Mouse (Mus musculus): ENCODE data around the gene Mfsd2a. TPM values are rescaled to one million over a fixed set of nuclear protein-coding genes. Genes with fewer than 3 reads are reported as not detected.

Mfsd2a gene
- total RNA-seq, 2 experiments from 2014 or later: 0.12 to 2.3 TPM

DNA sequence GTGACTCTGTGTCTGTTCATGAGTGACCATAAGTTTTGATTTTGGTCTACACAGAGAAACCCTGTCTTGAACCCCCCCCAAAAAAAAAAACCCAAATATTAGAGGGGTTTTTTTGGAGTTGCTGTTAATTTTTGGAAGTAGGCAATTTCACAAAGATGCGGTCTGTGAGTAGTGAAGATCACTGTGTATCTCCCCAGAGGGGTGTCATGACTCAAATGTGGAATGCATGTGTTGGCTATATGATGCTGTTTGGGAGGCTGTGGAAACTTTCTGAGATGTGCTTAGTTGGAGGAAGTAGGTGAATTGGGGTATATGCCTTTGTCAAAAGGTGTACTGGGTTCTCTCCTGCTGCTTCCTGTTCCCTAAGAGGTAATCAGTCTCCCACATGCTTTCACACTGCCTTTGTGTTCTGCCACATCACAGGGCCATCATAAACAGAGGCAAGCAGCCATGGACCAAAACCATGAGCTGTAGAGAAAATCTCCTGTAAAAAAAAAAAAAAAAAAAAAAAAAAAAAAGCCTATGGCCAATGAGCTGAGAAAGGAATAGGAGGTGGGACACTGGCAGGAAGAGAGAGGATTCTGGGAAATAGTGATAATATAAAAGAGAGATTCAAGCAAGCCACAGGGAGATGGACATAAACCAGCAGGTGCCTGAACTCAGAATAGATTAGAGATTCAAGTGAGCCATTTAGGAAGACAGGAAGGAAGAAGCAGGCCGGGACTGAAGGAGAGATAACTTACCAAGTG lies 21.8 kb downstream of the Mfsd2a start:
- no peak for DNase-seq
- intact Hi-C loops (cut with DNase I): no loop called here

DNA sequence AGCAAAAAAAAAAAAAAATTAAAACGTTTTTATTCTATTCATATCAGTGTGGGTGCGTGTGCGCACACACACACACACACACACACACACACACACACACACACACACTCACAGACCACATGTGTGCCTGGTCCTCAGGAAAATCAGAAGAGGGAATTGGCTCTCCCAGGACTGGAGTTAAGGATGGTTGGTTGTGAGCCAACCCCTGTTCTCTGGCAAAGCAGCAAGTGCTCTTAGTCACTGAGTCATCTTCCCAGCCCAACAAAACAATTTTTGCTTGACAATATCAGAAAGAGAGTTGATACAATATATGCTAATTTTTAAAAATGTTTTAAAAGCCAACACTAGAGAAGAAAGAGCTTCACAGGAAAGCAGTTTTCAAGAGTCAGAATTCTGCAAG lies 23.5 kb downstream of the Mfsd2a start:
- intact Hi-C loops (cut with DNase I): no loop called here
- peak; percentile 30 to 40 for DNase-seq

DNA sequence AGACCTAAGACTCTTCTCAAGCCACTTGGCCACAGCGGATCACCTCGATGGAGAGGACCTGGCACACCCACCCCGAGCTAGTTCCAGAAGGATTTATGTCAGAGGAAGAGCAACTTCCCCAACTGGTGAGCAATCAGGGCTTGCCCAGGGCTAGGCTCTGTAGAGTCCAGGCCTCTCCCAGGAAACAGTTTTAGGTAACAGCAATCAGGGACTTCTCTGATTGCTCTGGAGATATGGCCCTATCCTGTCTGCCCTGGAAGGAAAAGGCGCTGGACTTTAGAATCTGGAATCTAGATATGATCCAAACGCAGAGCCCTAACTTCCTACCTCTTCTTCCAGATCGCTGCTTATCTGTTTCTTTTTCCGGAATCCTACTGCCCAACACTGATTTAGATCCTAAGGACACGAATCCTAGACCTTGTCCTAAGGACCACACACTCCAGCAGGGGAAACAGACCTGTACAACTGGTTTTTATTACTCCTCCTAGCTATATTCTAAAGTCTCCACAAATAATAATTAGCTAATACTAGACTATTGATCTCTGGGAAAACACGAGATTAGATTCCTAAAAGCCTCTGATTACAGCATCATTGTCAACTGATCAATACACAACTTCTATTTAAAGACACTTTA lies 25.4 kb downstream of the Mfsd2a start:
- DNase-seq: no peak
- intact Hi-C loops (cut with DNase I): no loop called here

GRCm38 (mm10) chr4:122933857-122934256 lies 27.1 kb downstream of the Mfsd2a start:
- no peak for DNase-seq
- intact Hi-C loops (cut with DNase I): no loop called here

- intact Hi-C loops (cut with DNase I): no loop called here
- DNase-seq: no peak
Observed at GRCm38 (mm10) chr4:122933051-122933591, 27.9 kb downstream of the Mfsd2a start.

DNA sequence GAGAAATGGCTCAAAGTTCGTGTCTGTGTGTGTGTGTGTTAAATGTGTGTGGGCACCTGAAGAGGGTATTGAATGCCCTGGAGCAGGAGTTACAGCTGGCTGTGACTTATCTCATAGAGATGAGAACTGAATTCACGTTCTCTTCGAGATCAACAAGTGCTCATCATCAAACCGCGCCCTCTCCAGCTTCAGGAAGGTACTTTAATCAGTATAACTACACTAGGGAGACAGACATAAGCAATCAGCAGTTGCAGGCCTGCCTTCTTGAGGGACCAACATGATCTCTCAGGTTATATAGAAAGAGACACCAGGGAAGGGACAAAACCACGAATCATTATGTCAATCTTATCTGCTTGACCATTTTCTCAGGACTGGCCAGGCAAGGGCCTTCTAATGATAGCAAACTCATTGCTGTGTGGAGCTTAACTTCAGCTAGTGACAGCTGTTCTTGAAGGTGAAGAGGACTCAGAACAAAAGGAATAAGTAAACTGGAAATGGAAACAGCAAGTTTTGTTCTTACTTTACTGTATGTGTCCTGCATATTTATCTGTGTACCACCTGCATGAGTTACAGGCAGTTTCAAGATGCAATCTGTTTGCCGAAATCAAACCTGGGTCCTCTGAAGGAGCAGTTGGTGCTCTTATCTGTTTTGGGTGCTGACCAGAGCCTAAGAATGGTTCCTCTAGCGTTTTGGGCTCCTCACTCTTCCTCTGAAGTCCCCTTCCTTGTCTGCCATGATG lies 28.6 kb downstream of the Mfsd2a start:
- intact Hi-C loops (cut with DNase I): no loop called here
- no peak for DNase-seq

DNA sequence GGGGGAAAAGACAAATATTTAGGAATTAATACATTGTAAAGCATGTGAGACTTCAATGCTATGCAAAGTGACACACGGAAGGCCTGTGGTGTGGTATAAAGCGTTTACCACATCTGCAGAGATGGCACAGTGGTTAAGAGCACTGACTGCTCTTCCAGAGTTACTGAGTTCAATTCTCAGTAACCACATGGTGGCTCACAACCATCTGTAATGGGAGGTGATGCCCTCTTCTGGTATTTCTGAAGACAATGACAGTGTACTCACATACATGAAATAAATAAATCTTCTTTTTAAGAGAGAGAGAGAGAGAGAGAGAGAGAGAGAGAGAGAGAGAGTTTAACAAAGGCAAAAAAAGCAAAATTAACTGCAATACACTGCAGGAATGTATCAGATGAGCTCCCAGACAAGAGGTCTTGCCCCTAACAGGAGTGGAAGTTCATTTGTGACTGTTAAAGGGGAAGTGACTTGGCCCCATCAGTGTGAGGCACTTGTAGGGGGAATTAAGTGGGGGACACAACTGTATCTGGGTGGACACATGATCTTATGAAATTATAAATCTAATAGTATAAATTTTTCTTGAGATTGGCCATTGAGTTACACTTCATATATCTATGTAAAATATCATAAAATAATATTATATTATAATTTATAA lies 29.9 kb downstream of the Mfsd2a start:
- intact Hi-C loops (cut with DNase I): no loop called here
- DNase-seq: no peak

DNA sequence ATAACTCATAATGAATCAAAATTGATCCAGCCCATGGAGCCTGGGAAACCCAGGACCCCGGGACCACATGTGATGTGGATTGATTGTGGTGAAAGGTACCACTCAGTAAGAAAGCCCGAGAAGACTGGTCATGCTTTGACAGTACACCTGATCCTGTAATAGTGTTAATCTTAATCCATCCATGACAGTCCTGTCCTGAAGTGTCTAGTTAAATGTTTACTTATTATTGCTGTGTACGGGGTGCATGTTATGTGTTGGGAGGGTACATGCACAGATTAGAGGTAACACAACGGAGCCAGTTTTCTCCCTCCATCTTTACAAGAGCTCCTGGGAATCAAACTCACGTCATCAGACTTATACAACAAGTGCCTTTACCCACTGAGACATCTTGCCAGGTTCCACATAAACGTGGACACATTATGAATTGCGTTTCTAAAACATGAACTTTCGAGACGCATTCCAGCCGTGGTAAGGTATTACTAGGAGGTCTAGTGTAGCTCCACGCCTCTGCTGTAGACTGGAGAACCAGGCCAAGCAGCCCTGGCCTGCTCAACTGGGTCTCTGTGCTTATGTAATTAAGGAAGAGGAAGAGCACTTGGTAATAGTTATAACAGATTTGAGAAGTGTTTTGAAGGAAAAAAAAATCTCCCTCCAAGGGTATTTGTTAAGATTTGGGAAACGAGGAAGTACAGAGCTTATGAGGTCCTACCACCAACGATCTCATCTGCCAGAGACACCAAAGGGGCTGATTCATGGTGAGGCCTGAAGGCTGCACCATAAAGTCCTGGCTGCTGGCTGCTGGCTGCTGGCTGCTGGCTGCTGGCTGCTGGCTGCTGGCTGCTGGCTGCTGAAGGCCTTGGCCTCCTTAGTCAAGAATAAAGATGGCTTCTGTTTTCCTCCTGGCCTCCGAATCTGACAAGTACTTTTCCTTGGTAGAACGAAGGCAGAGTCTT lies 37.3 kb downstream of the Mfsd2a start:
- DNase-seq: peak in 1 of 2 experiments; percentile 8

GRCm38 (mm10) chr4:122922841-122923240 lies 38.1 kb downstream of the Mfsd2a start:
- intact Hi-C loops (cut with DNase I): no loop called here
- no peak for DNase-seq

More for the DNA sequence above, 37.3 kb downstream of the Mfsd2a start:
- intact Hi-C loops (cut with DNase I): no loop called here

GRCm38 (mm10) chr4:122915985-122916384 lies 45.0 kb downstream of the Mfsd2a start:
- no peak for DNase-seq

DNA sequence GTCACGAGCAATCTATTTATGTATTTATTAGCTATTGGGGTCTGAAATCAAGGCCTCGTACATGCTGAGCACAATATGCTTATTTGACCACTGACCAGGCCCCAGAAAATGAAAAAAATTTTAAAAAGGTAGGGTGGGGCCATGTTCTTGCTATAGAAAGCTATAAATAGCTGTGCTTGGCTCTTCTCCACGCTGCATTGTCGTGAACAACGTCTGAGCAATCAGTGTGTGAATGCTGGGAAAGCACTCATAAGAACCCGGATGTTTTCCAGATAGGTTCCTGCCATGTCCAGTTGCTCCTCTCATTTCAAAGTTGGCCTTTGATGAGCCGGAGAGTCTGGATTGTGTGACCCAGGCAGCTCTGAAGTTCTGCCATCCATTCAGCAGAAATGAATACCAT lies 46.8 kb downstream of the Mfsd2a start:
- peak; percentile 14 to 15 for DNase-seq
- intact Hi-C loops (cut with DNase I): no loop called here

More at GRCm38 (mm10) chr4:122915985-122916384, 45.0 kb downstream of the Mfsd2a start:
- intact Hi-C loops (cut with DNase I): no loop called here

- intact Hi-C loops (cut with DNase I): loop anchor here (2.0 kb wide), 1 partner anchor 72 kb away; no protein-coding TSS in a partner anchor
- no peak for DNase-seq
Observed at GRCm38 (mm10) chr4:122912613-122913012, 48.4 kb downstream of the Mfsd2a start.

DNA sequence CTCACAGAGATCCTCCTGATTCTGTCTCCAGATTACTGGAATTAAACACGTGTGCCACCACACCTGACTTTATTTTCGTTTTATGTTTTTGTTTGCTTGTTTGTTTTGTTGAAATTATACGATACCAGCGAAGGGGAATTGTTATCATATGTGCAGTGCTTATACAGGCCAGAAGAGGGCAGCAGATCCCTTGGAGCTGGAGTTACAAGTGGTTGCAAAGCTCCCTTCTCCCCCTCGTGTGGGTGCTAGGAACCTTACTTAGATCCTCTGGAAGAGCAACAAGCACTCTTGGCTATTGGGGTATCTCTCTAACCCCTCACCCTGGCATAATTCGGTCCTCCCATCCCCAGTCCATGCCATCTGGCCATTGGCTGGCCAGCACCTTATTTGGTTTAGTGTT lies 50.4 kb downstream of the Mfsd2a start:
- intact Hi-C loops (cut with DNase I): no loop called here
- no peak for DNase-seq

DNA sequence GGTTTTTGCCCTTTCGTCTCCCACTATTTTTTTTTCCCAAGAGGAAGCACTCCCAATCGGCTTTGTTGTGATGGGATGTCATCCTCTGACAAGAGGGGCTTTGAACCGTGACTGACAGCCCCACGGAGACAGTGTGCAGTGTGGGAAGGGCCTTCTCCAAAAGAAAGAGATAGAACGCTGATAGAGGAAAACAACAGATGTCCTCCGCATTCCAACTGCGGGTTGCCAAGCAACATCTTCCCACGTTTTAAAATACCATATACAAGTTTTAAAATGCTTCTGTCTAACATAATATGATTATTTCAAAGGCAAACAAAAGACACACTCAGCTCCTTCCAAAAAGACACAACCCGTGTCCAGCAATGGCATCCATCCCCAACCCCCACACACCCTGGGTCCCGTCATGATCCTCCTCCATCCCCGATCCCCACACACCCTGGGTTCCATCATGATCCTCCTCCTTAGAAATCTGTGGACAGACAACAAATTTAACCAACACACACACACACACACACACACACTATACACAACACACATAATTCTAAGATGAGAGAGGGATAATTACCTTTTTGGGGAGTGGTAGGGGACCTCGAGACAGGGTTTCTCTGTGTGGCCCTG lies 51.3 kb downstream of the Mfsd2a start:
- intact Hi-C loops (cut with DNase I): no loop called here
- no peak for DNase-seq

- intact Hi-C loops (cut with DNase I): no loop called here
- no peak for DNase-seq
Observed at GRCm38 (mm10) chr4:122905359-122905758, 55.6 kb downstream of the Mfsd2a start.

GRCm38 (mm10) chr4:122903709-122904108 lies 57.3 kb downstream of the Mfsd2a start:
- DNase-seq: no peak
- intact Hi-C loops (cut with DNase I): loop anchor here (5.0 kb wide), 1 partner anchor 96 kb away; no protein-coding TSS in a partner anchor

DNA sequence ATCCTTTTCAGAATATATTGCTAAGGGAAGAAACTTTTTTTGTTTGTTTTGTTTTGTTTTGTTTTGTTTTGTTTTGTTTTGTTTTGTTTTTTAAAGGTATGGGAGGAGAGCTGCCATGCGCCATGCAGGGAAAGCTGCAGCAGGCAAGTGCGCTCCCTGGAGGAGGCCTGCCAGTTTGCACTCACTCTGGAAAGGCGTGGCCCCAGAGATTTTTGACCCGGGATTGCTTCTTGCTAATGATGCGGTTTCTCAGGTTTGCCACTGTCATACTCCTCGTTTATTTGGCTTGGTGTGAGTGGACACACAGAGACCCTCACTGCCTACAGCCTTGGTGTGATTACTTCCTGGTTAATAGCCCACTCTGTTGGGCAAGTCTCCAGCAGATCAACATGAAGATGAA lies 58.8 kb downstream of the Mfsd2a start:
- intact Hi-C loops (cut with DNase I): loop anchor here (5.0 kb wide), 1 partner anchor 95 kb away; no protein-coding TSS in a partner anchor
- peak; percentile 35 to 56 for DNase-seq

- intact Hi-C loops (cut with DNase I): loop anchor here (5.0 kb wide), 1 partner anchor 184 kb away; no protein-coding TSS in a partner anchor
- peak; percentile 71 to 79 for DNase-seq
Observed at GRCm38 (mm10) chr4:122898313-122898712, 62.7 kb downstream of the Mfsd2a start.

DNA sequence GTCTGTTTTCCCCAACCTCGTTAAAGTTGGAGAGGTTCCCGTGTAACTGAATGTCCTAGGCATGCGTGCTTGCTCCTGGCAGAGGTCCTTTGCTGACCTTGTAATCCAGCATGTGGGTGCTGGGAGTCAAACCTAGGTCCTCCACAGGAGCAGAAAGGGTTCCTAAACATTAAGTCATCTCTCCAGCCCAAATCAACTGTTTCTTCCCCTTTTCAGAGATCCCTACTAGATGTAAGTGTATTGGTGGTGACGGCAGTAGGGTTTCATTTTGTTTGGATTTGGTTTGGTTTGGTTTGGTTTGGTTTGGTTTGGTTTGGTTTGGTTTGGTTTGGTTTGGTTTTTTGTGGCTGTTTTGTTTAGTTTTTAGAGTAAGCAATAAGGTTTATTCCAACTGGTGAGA lies 63.2 kb downstream of the Mfsd2a start:
- DNase-seq: no peak
- intact Hi-C loops (cut with DNase I): loop anchor here (1.0 to 5.0 kb wide), 2 partner anchors 88 to 185 kb away; no protein-coding TSS in a partner anchor
